Mouse (Mus musculus): ENCODE results near the gene C030005K15Rik.

DNA sequence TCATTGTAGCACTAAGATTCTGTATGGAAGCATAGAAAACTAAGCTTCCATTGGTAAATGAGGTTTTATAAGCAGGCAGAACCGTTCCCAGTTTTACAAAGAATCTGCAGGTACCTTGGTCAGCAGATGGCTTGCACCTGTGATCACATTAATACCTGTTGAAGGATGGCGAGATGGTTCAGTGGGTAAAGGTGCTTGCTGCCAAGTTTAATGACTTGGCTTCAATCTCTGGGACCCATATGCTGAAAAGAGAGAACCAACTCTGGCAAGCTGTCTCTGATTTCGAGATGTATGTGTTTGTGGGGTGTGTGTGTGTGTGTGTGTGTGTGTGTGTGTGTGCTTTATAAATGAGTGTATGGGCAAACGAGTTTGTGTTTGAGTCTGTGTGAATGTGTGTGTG lies 27.3 kb upstream of the C030005K15Rik start:
- no peak for TF ChIP-seq CTCF (IDR thresholded peaks at IDR 0.05; ENCODE audit: extremely low read depth, insufficient read length, insufficient replicate concordance, low read depth, low read length)
- TF ChIP-seq POLR2A (IDR thresholded peaks at IDR 0.05; ENCODE audit: low read depth, low read length): no peak

Data from small intestine, adult 2 months (tissue).